Mouse (Mus musculus) thymus, adult 2 months (tissue): Measurements from ENCODE around the gene Ppm1f. TPM values are rescaled to one million over a fixed set of nuclear protein-coding genes. Genes with fewer than 3 reads are reported as not detected.
"Not testable (repeated sequence)": the region's sequence is repeated elsewhere in the genome, so short reads cannot be mapped to it uniquely, and the experiment has no call there.

Experiments
- DNase-seq: peaks from one replicate; pipeline ENCODE4 v3.0.0; 2021
- H3K27ac ChIP-seq: fragments of 200-500 bp; 2 replicates; pipeline ENCODE4 v1.5.1; 2012; ENCODE audit warnings: low read length, control low read depth; ENCODE audit not compliant: control insufficient read depth, insufficient read depth
- H3K27me3 ChIP-seq: fragments of 200-500 bp; 2 replicates; pipeline ENCODE4 v1.6.1; 2012; ENCODE audit warnings: mild to moderate bottlenecking, low read length, moderate library complexity, mixed read lengths; ENCODE audit not compliant: control insufficient read depth, insufficient read depth
- H3K36me3 ChIP-seq: fragments of 200-500 bp; 2 replicates; pipeline ENCODE4 v1.6.1; 2012; ENCODE audit warnings: mild to moderate bottlenecking, low read length, moderate library complexity; ENCODE audit not compliant: control insufficient read depth, insufficient read depth
- H3K4me1 ChIP-seq: fragments of 200-500 bp; replicated peaks from 2 replicates; pipeline ENCODE4 v1.6.1; 2012; ENCODE audit warnings: low read length; ENCODE audit not compliant: control insufficient read depth, insufficient read depth
- H3K4me3 ChIP-seq: fragments of 200-500 bp; 2 replicates; pipeline ENCODE4 v1.5.1; 2012; ENCODE audit warnings: mild to moderate bottlenecking, low read length, control low read depth, moderate library complexity; ENCODE audit not compliant: control insufficient read depth, insufficient read depth
- CTCF ChIP-seq: fragments of 200-500 bp; IDR thresholded peaks from 2 replicates; pipeline ENCODE4 v1.5.1; 2012; ENCODE audit warnings: mild to moderate bottlenecking, control low read depth, low read length, moderate library complexity, borderline replicate concordance; ENCODE audit not compliant: control insufficient read depth, poor library complexity, insufficient read depth; ENCODE audit errors: extremely low read depth
- POLR2A ChIP-seq: fragments of 200-500 bp; IDR thresholded peaks from 2 replicates; pipeline ENCODE4 v1.6.1; 2012; ENCODE audit warnings: mild to moderate bottlenecking, low read length, control low read depth, moderate library complexity; ENCODE audit not compliant: control insufficient read depth, poor library complexity, insufficient read depth; ENCODE audit errors: extremely low read depth
- WGBS: fragments of 180-500 bp; shearing (Covaris S2); methylation state at CpG from one replicate; pipeline ENCODE4 v1.1.7; 2018; 5-methylcytosine and 5-hydroxymethylcytosine counted together
- polyA plus RNA-seq: library from polyadenylated mRNA; depleted of rRNA; stranded (reverse); fragments of >200 nt; gene quantifications from 2 replicates; pipeline ENCODE4 v1.2.3, GENCODE M21; 2012; rRNA removed

The Ppm1f gene
- polyA plus RNA-seq = 24.7 and 26.0 TPM in 2 replicates

GRCm38 (mm10) chr16:16896382-16897055 is at the start of gene Ppm1f:
Gene Ppm1f (plus strand): TSS chr16:16896469.
- peak within 1 kb of the TSS; percentile 30; the same call in 1 of the 2 replicates for H3K27ac ChIP-seq
- H3K36me3 ChIP-seq = 0 out of 2 replicates have a peak, but pooled peaks cover 6% of the 10 kb centered on the region
- peaks cover 11% of the 10 kb centered on the region for H3K4me1 ChIP-seq
- H3K27me3 ChIP-seq = no peaks in the 10 kb centered on the region
- WGBS = under 1% methylated on average over 29 of the region's 29 CpGs
- peak; percentile 96 for DNase-seq
- TF ChIP-seq POLR2A (peak; percentile 85), CTCF (peak; percentile 98)
- H3K4me3 ChIP-seq = peak within 1 kb of the TSS; percentile 64

GRCm38 (mm10) chr16:16849196-16849595 is 47.1 kb upstream of the Ppm1f start:
- no peaks in the 10 kb centered on the region for H3K27me3 ChIP-seq
- H3K4me1 ChIP-seq = no peaks in the 10 kb centered on the region
- DNase-seq = no peak

DNA sequence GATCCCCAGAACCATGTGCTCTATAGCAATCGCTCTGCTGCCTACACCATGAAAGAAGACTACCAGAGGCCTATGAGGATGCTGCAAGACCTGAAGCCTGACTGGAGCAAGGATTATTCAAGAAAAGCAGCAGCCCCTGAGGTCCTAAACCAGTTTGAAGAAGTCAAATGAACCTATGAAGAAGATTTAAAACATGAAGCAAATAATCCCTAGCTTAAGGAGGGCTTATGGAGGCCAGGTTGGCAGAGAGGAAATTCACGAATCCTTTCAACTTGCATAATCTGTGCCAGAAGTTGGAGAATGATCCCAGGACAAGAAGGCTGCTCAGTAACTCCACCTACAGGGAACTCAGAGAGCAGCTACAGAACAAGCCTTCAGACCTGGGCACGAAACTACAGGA is 43.9 kb upstream of the Ppm1f start:
- Histone ChIP-seq H3K36me3 (no peaks in the 10 kb centered on the region), H3K4me3 (no peak overlapping the region), H3K27ac (no peak overlapping the region), H3K4me1 (peaks cover 14% of the 10 kb centered on the region), H3K27me3 (no peaks in the 10 kb centered on the region)
- DNase-seq = no peak
- 94% methylated on average over 3 of the region's 3 CpGs for WGBS
- TF ChIP-seq POLR2A (no peak), CTCF (no peak)

More at GRCm38 (mm10) chr16:16849196-16849595, 47.1 kb upstream of the Ppm1f start:
- no peak overlapping the region for H3K4me3 ChIP-seq
- TF ChIP-seq POLR2A = no peak
- TF ChIP-seq CTCF = no peak
- H3K27ac ChIP-seq = no peak overlapping the region
- no peaks in the 10 kb centered on the region for H3K36me3 ChIP-seq

- 7% methylated on average over 6 of the region's 6 CpGs for WGBS
- DNase-seq = peak; percentile 76
- H3K4me3 ChIP-seq = no peak overlapping the region
- peaks cover 17% of the 10 kb centered on the region for H3K4me1 ChIP-seq
- H3K36me3 ChIP-seq = no peaks in the 10 kb centered on the region
- no peaks in the 10 kb centered on the region for H3K27me3 ChIP-seq
- no peak for TF ChIP-seq CTCF
- no peak for TF ChIP-seq POLR2A
- H3K27ac ChIP-seq = no peak overlapping the region
Observed at GRCm38 (mm10) chr16:16854836-16855235, 41.4 kb upstream of the Ppm1f start.

DNA sequence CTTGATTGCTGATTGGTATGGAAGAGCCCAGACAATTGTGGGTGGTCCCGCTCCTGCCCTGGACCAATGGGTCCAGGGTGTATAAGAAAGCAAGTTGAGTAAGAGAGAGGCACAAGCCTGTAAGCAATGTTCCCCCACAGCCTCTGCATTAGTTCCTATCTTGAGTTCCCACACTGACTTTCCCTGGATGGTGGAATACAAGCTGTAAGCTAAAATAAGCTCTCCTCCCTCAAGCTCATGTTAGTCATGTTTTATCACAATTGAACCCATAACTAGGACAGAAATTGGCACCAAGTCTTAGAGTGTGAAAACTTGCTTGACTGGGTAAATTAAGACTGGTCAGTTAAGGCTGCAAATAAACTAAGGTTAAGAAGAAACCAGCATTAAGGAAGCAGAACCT is 40.7 kb upstream of the Ppm1f start:
- Histone ChIP-seq H3K27ac (no peak overlapping the region), H3K27me3 (no peaks in the 10 kb centered on the region), H3K4me3 (no peak overlapping the region), H3K4me1 (peaks cover 17% of the 10 kb centered on the region), H3K36me3 (no peaks in the 10 kb centered on the region)
- no peak for TF ChIP-seq CTCF
- no peak for TF ChIP-seq POLR2A
- no peak for DNase-seq
- 91% methylated on average over 1 of the region's 1 CpGs for WGBS

DNA sequence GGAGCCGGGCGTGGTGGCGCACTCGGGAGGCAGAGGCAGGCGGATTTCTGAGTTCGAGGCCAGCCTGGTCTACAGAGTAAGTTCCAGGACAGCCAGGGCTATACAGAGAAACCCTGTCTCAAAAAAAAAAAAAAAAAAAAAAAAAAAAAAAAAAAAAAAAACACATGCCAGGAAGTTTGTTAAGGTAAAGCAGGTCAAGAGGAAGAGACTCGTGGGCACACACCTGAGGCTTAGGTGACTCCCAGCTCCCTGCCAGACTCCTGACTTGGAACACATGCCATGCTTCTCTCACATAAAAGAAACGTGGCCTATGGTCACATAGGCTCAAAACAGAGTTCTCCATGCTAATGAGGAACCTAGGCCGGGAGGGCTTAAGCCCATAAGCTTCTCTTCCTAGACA is 40.2 kb upstream of the Ppm1f start:
- not testable (repeated sequence) for DNase-seq, H3K27me3 ChIP-seq, H3K4me3 ChIP-seq, H3K36me3 ChIP-seq
- Histone ChIP-seq H3K27ac (0 out of 2 replicates have a peak overlapping the region, but pooled peaks have one; percentile 13), H3K4me1 (peaks cover 17% of the 10 kb centered on the region)
- 79% methylated on average over 9 of the region's 9 CpGs for WGBS

- DNase-seq = no peak
- H3K27me3 ChIP-seq = no peaks in the 10 kb centered on the region
- TF ChIP-seq CTCF = no peak
- no peak for TF ChIP-seq POLR2A
- no peaks in the 10 kb centered on the region for H3K36me3 ChIP-seq
- peak overlapping the region; percentile 16; the same call in 1 of the 2 replicates for H3K27ac ChIP-seq
- WGBS = 86% methylated on average over 13 of the region's 13 CpGs
- H3K4me1 ChIP-seq = peaks cover 17% of the 10 kb centered on the region
- no peak overlapping the region for H3K4me3 ChIP-seq
Observed at GRCm38 (mm10) chr16:16856731-16857476, 39.4 kb upstream of the Ppm1f start.
